Comparison of ENCODE assay signal across 11 mouse cellular contexts in genomic region chr10:39426833-39427490, GRCm38 (mm10). TPM values are rescaled to one million over a fixed set of nuclear protein-coding genes. Genes with fewer than 3 reads are reported as not detected.
DNase-seq lines count a peak whose midpoint lies in the region; ATAC-seq and TF ChIP-seq lines count a peak whose summit lies in the region.
"Had no signal": no experiment of that assay in that cellular context is flagged by ENCODE, and none has a peak within 500 bp of the region (broad histone marks: within the 10 kb centered on the region; RNA-seq: fewer than 3 reads in every experiment).

No protein-coding gene starts in this region.

- no peak overlapping the region for H3K9ac ChIP-seq in intestine, embryonic 15.5 days
- H3K9ac ChIP-seq in intestine, postnatal 0 days (ENCODE audit: low read depth, low read length), result no peak overlapping the region
- H3K9ac ChIP-seq in embryonic facial prominence, embryonic 11.5 days (replicated peaks; ENCODE audit: low read length), result no peak overlapping the region
- no peak overlapping the region for H3K9ac ChIP-seq in hindbrain, embryonic 12.5 days
- H3K9ac ChIP-seq in midbrain, embryonic 15.5 days, result no peak overlapping the region

- H3K4me1 ChIP-seq in intestine, embryonic 15.5 days (replicated peaks), result peaks cover 16% of the 10 kb centered on the region
- H3K4me1 ChIP-seq in intestine, postnatal 0 days (replicated peaks; ENCODE audit: control insufficient read depth, insufficient read depth, low read length), result peaks cover 6% of the 10 kb centered on the region; the same call in 1 of the 2 replicates
- H3K4me1 ChIP-seq in embryonic facial prominence, embryonic 11.5 days (ENCODE audit: control insufficient read depth, insufficient read depth, low read length), result no peaks in the 10 kb centered on the region; the same call in 1 of the 2 replicates
- H3K4me1 ChIP-seq in hindbrain, embryonic 12.5 days, result peaks cover 48% of the 10 kb centered on the region
- peaks cover 28% of the 10 kb centered on the region for H3K4me1 ChIP-seq in midbrain, embryonic 15.5 days

- 43% methylated on average over 5 of the region's 5 CpGs for WGBS in intestine, embryonic 15.5 days
- 62% methylated on average over 5 of the region's 5 CpGs for WGBS in intestine, postnatal 0 days
- 32% methylated on average over 5 of the region's 5 CpGs for WGBS in embryonic facial prominence, embryonic 11.5 days
- WGBS in hindbrain, embryonic 12.5 days, result 33% methylated on average over 5 of the region's 5 CpGs
- WGBS in midbrain, embryonic 15.5 days, result 26% methylated on average over 5 of the region's 5 CpGs

- no peaks in the 10 kb centered on the region for H3K36me3 ChIP-seq in intestine, embryonic 15.5 days
- no peaks in the 10 kb centered on the region for H3K36me3 ChIP-seq in intestine, postnatal 0 days (ENCODE audit: control insufficient read depth, insufficient read depth)
- H3K36me3 ChIP-seq in embryonic facial prominence, embryonic 11.5 days (replicated peaks; ENCODE audit: control insufficient read depth, insufficient read depth, low read depth, low read length), result no peaks in the 10 kb centered on the region
- H3K36me3 ChIP-seq in hindbrain, embryonic 12.5 days, result 0 out of 2 replicates have a peak, but pooled peaks cover 6% of the 10 kb centered on the region
- H3K36me3 ChIP-seq in midbrain, embryonic 15.5 days (replicated peaks), result no peaks in the 10 kb centered on the region

- no peak for TF ChIP-seq CTCF in intestine, postnatal 0 days (IDR thresholded peaks at IDR 0.05; ENCODE audit: low read depth)

- no peaks in the 10 kb centered on the region for H3K27me3 ChIP-seq in intestine, embryonic 15.5 days (replicated peaks)
- H3K27me3 ChIP-seq in intestine, postnatal 0 days (replicated peaks; ENCODE audit: control insufficient read depth, insufficient read depth, low read length), result no peaks in the 10 kb centered on the region
- no peaks in the 10 kb centered on the region for H3K27me3 ChIP-seq in embryonic facial prominence, embryonic 11.5 days (ENCODE audit: control insufficient read depth, insufficient read depth, low read length)
- no peaks in the 10 kb centered on the region for H3K27me3 ChIP-seq in hindbrain, embryonic 12.5 days
- no peaks in the 10 kb centered on the region for H3K27me3 ChIP-seq in midbrain, embryonic 15.5 days (replicated peaks)

- no peak overlapping the region for H3K4me2 ChIP-seq in intestine, embryonic 15.5 days (replicated peaks)
- no peak overlapping the region for H3K4me2 ChIP-seq in intestine, postnatal 0 days (replicated peaks; ENCODE audit: low read depth)
- no peak overlapping the region for H3K4me2 ChIP-seq in embryonic facial prominence, embryonic 11.5 days (ENCODE audit: low read depth, low read length)
- H3K4me2 ChIP-seq in hindbrain, embryonic 12.5 days (replicated peaks), result no peak overlapping the region
- no peak overlapping the region for H3K4me2 ChIP-seq in midbrain, embryonic 15.5 days

- H3K27ac ChIP-seq in intestine, embryonic 15.5 days, result no peak overlapping the region
- H3K27ac ChIP-seq in intestine, postnatal 0 days (ENCODE audit: low read depth, low read length), result no peak overlapping the region
- 0 out of 2 replicates have a peak overlapping the region, but pooled peaks have one; percentile 10 for H3K27ac ChIP-seq in embryonic facial prominence, embryonic 11.5 days (replicated peaks; ENCODE audit: low read depth, low read length)
- H3K27ac ChIP-seq in hindbrain, embryonic 12.5 days, result peak overlapping the region; percentile 36; the same call in 1 of the 2 replicates
- H3K27ac ChIP-seq in midbrain, embryonic 15.5 days, result peak overlapping the region; percentile 45; the same call in 1 of the 2 replicates
- H3K27ac ChIP-seq: left cerebral cortex, adult 2 months had no signal

- ATAC-seq in intestine, embryonic 15.5 days, result 0 out of 2 replicates have a peak, but pooled peaks have one; percentile 38
- no peak for ATAC-seq in intestine, postnatal 0 days
- ATAC-seq in embryonic facial prominence, embryonic 11.5 days (replicated peaks; ENCODE audit: insufficient number of reproducible peaks, low FRiP score, low TSS enrichment, low read depth), result peak; percentile 78
- peak; percentile 78 for ATAC-seq in hindbrain, embryonic 12.5 days (ENCODE audit: low FRiP score)
- peak; percentile 62 for ATAC-seq in midbrain, embryonic 15.5 days (replicated peaks)
- ATAC-seq in monocyte, adult 5-6 weeks (replicated peaks; ENCODE audit: insufficient number of reproducible peaks, low FRiP score, low TSS enrichment, poor library complexity, severe bottlenecking), result no peak

- H3K9me3 ChIP-seq in intestine, embryonic 15.5 days, result no peaks in the 10 kb centered on the region
- H3K9me3 ChIP-seq in intestine, postnatal 0 days (ENCODE audit: control insufficient read depth), result no peaks in the 10 kb centered on the region
- no peaks in the 10 kb centered on the region for H3K9me3 ChIP-seq in embryonic facial prominence, embryonic 11.5 days (replicated peaks; ENCODE audit: control insufficient read depth, low read length)
- H3K9me3 ChIP-seq in hindbrain, embryonic 12.5 days (replicated peaks), result no peaks in the 10 kb centered on the region
- H3K9me3 ChIP-seq in midbrain, embryonic 15.5 days, result no peaks in the 10 kb centered on the region

- DNase-seq in embryonic facial prominence, embryonic 11.5 days (ENCODE audit: low spot score), result no peak
- no peak for DNase-seq in spleen, adult 12 weeks (ENCODE audit: low spot score)
- no peak for DNase-seq in frontal cortex, postnatal 10 days (ENCODE audit: low spot score in 2 of 2)
- DNase-seq: heart, adult 18-20 months had no signal

- H3K4me3 ChIP-seq in intestine, embryonic 15.5 days (replicated peaks), result no peak overlapping the region
- no peak overlapping the region for H3K4me3 ChIP-seq in intestine, postnatal 0 days (ENCODE audit: low read depth, low read length)
- no peak overlapping the region for H3K4me3 ChIP-seq in embryonic facial prominence, embryonic 11.5 days (ENCODE audit: low read depth, low read length)
- H3K4me3 ChIP-seq in hindbrain, embryonic 12.5 days, result no peak overlapping the region
- H3K4me3 ChIP-seq in midbrain, embryonic 15.5 days, result no peak overlapping the region
- H3K4me3 ChIP-seq: erythroblast, embryonic 14.5 days; left cerebral cortex, adult 2 months had no signal

RNA-seq across cellular contexts. Expression of gene Fyn, which starts 58.3 kb away (rescaled TPM):
- polyA plus RNA-seq in intestine, embryonic 15.5 days (2015; fragmentation: Nextera tagmentation; extraction: Ambion mirVana), result 21.3 and 23.4 TPM in 2 replicates
- 13.3 and 13.5 TPM in 2 replicates for polyA plus RNA-seq in intestine, postnatal 0 days (2015; fragmentation: Nextera tagmentation; extraction: Ambion mirVana)
- polyA plus RNA-seq in embryonic facial prominence, embryonic 11.5 days (2014; fragmentation: Nextera tagmentation; extraction: Ambion mirVana), result 34.9 and 38.9 TPM in 2 replicates
- 64.8 and 67.9 TPM in 2 replicates for polyA plus RNA-seq in hindbrain, embryonic 12.5 days (2016; fragmentation: Nextera tagmentation; extraction: Ambion mirVana)
- polyA plus RNA-seq in midbrain, embryonic 15.5 days (2015; fragmentation: Nextera tagmentation; extraction: Ambion mirVana), result 70.3 and 71.0 TPM in 2 replicates
- total RNA-seq in monocyte, adult 5-6 weeks (2017), result 231 to 385 TPM (median 255 TPM) in 3 replicates

Comparison
In these comparisons a context has a peak if more than half of its experiments do, and no peak if none do; other contexts are left out.
1. ATAC-seq: peak in intestine, embryonic 15.5 days (single experiment), embryonic facial prominence, embryonic 11.5 days (single experiment), hindbrain, embryonic 12.5 days (single experiment) and midbrain, embryonic 15.5 days (single experiment); none in intestine, postnatal 0 days (single experiment) and monocyte, adult 5-6 weeks (single experiment).
2. H3K27ac ChIP-seq: peak in embryonic facial prominence, embryonic 11.5 days (single experiment), hindbrain, embryonic 12.5 days (single experiment) and midbrain, embryonic 15.5 days (single experiment); none in intestine, embryonic 15.5 days (single experiment) and intestine, postnatal 0 days (single experiment).